Mouse (Mus musculus) neural tube, embryonic 13.5 days (tissue): ENCODE results near the gene Ctcfl. TPM values are rescaled to one million over a fixed set of nuclear protein-coding genes. Genes with fewer than 3 reads are reported as not detected.

ENCODE experiments used
- ATAC-seq: fragments of 200-750 bp; cut with Nextera tagmentation; 2 replicates; pipeline ENCODE4 v1.8.0; 2017; ENCODE audit warnings: low read depth, mild to moderate bottlenecking, moderate TSS enrichment, moderate library complexity
- H3K27ac ChIP-seq: fragments of 300-500 bp; sonication (generic); replicated peaks from 2 replicates; pipeline ENCODE4 v1.5.1; 2015; ENCODE audit warnings: moderate library complexity, mild to moderate bottlenecking, inconsistent platforms
- H3K27me3 ChIP-seq: fragments of 300-500 bp; sonication (generic); 2 replicates; pipeline ENCODE4 v1.6.1; 2015; ENCODE audit warnings: mild to moderate bottlenecking, inconsistent platforms
- H3K36me3 ChIP-seq: fragments of 300-500 bp; sonication (generic); 2 replicates; pipeline ENCODE4 v1.6.1; 2015; ENCODE audit warnings: mild to moderate bottlenecking, inconsistent platforms
- H3K4me1 ChIP-seq: fragments of 300-500 bp; sonication (generic); replicated peaks from 2 replicates; pipeline ENCODE4 v1.6.1; 2015; ENCODE audit warnings: inconsistent platforms
- H3K4me2 ChIP-seq: fragments of 300-500 bp; sonication (generic); 2 replicates; pipeline ENCODE4 v1.6.1; 2015; ENCODE audit warnings: inconsistent platforms, mild to moderate bottlenecking, moderate library complexity
- H3K4me3 ChIP-seq: fragments of 300-500 bp; sonication (generic); 2 replicates; pipeline ENCODE4 v1.5.1; 2015; ENCODE audit warnings: mild to moderate bottlenecking, inconsistent platforms
- H3K9ac ChIP-seq: fragments of 300-500 bp; sonication (generic); 2 replicates; pipeline ENCODE4 v1.6.1; 2015; ENCODE audit warnings: moderate library complexity, mild to moderate bottlenecking, inconsistent platforms
- H3K9me3 ChIP-seq: fragments of 300-500 bp; sonication (generic); 2 replicates; pipeline ENCODE4 v1.6.1; 2016; ENCODE audit warnings: inconsistent platforms
- WGBS: fragments of 180-500 bp; shearing (Covaris S2); methylation state at CpG from one replicate; pipeline ENCODE4 v1.1.7; 2015; 5-methylcytosine and 5-hydroxymethylcytosine counted together
- polyA plus RNA-seq: library from polyadenylated mRNA; unstranded; fragments of >200 nt; fragmentation: Nextera tagmentation; extraction: Ambion mirVana; gene quantifications from 2 replicates; pipeline ENCODE4 v1.2.1, GENCODE M21; 2015

Ctcfl gene
- 0.13 TPM in 1 of 2 replicates, not detected in the other for polyA plus RNA-seq

GRCm38 (mm10) chr2:173119023-173119944 is at the start of gene Ctcfl:
Gene Ctcfl (minus strand): TSS chr2:173119525.
- no peak for ATAC-seq
- Histone ChIP-seq H3K4me3 (no peak within 1 kb of the TSS), H3K4me1 (peaks cover 6% of the 10 kb centered on the region; the same call in 1 of the 2 replicates), H3K9ac (no peak within 1 kb of the TSS), H3K9me3 (0 out of 2 replicates have a peak, but pooled peaks cover 6% of the 10 kb centered on the region), H3K27me3 (no peaks in the 10 kb centered on the region; the same call in 1 of the 2 replicates), H3K4me2 (no peak within 1 kb of the TSS), H3K36me3 (no peaks in the 10 kb centered on the region), H3K27ac (no peak within 1 kb of the TSS)
- 88% methylated on average over 35 of the region's 35 CpGs for WGBS

- WGBS, result 12% methylated on average over 5 of the region's 5 CpGs
- Histone ChIP-seq H3K9ac (no peak overlapping the region), H3K4me1 (peaks cover 54% of the 10 kb centered on the region), H3K36me3 (no peaks in the 10 kb centered on the region), H3K27me3 (peaks cover 45% of the 10 kb centered on the region), H3K4me3 (no peak overlapping the region), H3K9me3 (no peaks in the 10 kb centered on the region), H3K4me2 (no peak overlapping the region), H3K27ac (no peak overlapping the region; the same call in 1 of the 2 replicates)
- no peak for ATAC-seq
Measured at GRCm38 (mm10) chr2:173168411-173168851, 49.1 kb upstream of the Ctcfl start.

- ATAC-seq, result no peak
- 48% methylated on average over 10 of the region's 10 CpGs for WGBS
- H3K27me3 ChIP-seq, result peaks cover 58% of the 10 kb centered on the region
Measured at GRCm38 (mm10) chr2:173165357-173165756, 46.0 kb upstream of the Ctcfl start.

GRCm38 (mm10) chr2:173164946-173165345 is 45.6 kb upstream of the Ctcfl start:
- no peak overlapping the region for H3K4me3 ChIP-seq
- no peaks in the 10 kb centered on the region for H3K36me3 ChIP-seq
- no peak overlapping the region for H3K4me2 ChIP-seq
- peaks cover 54% of the 10 kb centered on the region for H3K27me3 ChIP-seq
- H3K4me1 ChIP-seq, result peaks cover 33% of the 10 kb centered on the region
- 69% methylated on average over 10 of the region's 10 CpGs for WGBS
- no peak overlapping the region for H3K27ac ChIP-seq
- no peak overlapping the region for H3K9ac ChIP-seq
- no peak for ATAC-seq
- no peaks in the 10 kb centered on the region for H3K9me3 ChIP-seq

More at GRCm38 (mm10) chr2:173165357-173165756, 46.0 kb upstream of the Ctcfl start:
- no peak overlapping the region for H3K27ac ChIP-seq
- H3K4me3 ChIP-seq, result no peak overlapping the region
- no peak overlapping the region for H3K9ac ChIP-seq
- H3K36me3 ChIP-seq, result no peaks in the 10 kb centered on the region
- no peak overlapping the region for H3K4me2 ChIP-seq
- no peaks in the 10 kb centered on the region for H3K9me3 ChIP-seq
- H3K4me1 ChIP-seq, result peaks cover 35% of the 10 kb centered on the region

GRCm38 (mm10) chr2:173164358-173164757 is 45.0 kb upstream of the Ctcfl start:
- ATAC-seq, result no peak
- WGBS, result 36% methylated on average over 2 of the region's 2 CpGs
- no peak overlapping the region for H3K4me3 ChIP-seq
- H3K9ac ChIP-seq, result no peak overlapping the region
- no peak overlapping the region for H3K27ac ChIP-seq
- H3K4me1 ChIP-seq, result peaks cover 32% of the 10 kb centered on the region
- no peaks in the 10 kb centered on the region for H3K9me3 ChIP-seq
- no peak overlapping the region for H3K4me2 ChIP-seq
- peaks cover 48% of the 10 kb centered on the region for H3K27me3 ChIP-seq
- no peaks in the 10 kb centered on the region for H3K36me3 ChIP-seq

- H3K27ac ChIP-seq, result no peak overlapping the region
- H3K4me3 ChIP-seq, result no peak overlapping the region
- 90% methylated on average over 8 of the region's 8 CpGs for WGBS
- no peaks in the 10 kb centered on the region for H3K9me3 ChIP-seq
- no peaks in the 10 kb centered on the region for H3K36me3 ChIP-seq
- H3K27me3 ChIP-seq, result peaks cover 45% of the 10 kb centered on the region
- peaks cover 26% of the 10 kb centered on the region for H3K4me1 ChIP-seq
- H3K4me2 ChIP-seq, result no peak overlapping the region
- H3K9ac ChIP-seq, result no peak overlapping the region
- no peak for ATAC-seq
Measured at GRCm38 (mm10) chr2:173163380-173163779, 44.1 kb upstream of the Ctcfl start.

GRCm38 (mm10) chr2:173159354-173160311 is 40.3 kb upstream of the Ctcfl start:
- 0 out of 2 replicates have a peak overlapping the region, but pooled peaks have one; percentile 13 for H3K4me2 ChIP-seq
- 44% methylated on average over 24 of the region's 24 CpGs for WGBS
- H3K4me1 ChIP-seq, result peaks cover 16% of the 10 kb centered on the region
- peak; percentile 76 for ATAC-seq
- H3K27me3 ChIP-seq, result peaks cover 23% of the 10 kb centered on the region
- no peak overlapping the region for H3K4me3 ChIP-seq
- H3K9me3 ChIP-seq, result no peaks in the 10 kb centered on the region
- H3K27ac ChIP-seq, result no peak overlapping the region; the same call in 1 of the 2 replicates
- H3K36me3 ChIP-seq, result no peaks in the 10 kb centered on the region
- H3K9ac ChIP-seq, result no peak overlapping the region

- H3K9me3 ChIP-seq, result no peaks in the 10 kb centered on the region
- no peak overlapping the region for H3K4me3 ChIP-seq
- peaks cover 16% of the 10 kb centered on the region for H3K4me1 ChIP-seq
- ATAC-seq, result no peak
- H3K9ac ChIP-seq, result no peak overlapping the region
- 89% methylated on average over 19 of the region's 19 CpGs for WGBS
- H3K27me3 ChIP-seq, result peaks cover 20% of the 10 kb centered on the region
- no peak overlapping the region for H3K4me2 ChIP-seq
- no peak overlapping the region for H3K27ac ChIP-seq
- H3K36me3 ChIP-seq, result no peaks in the 10 kb centered on the region
Measured at GRCm38 (mm10) chr2:173158390-173159055, 39.2 kb upstream of the Ctcfl start.

GRCm38 (mm10) chr2:173157871-173158270 is 38.5 kb upstream of the Ctcfl start:
- Histone ChIP-seq H3K36me3 (no peaks in the 10 kb centered on the region), H3K9me3 (no peaks in the 10 kb centered on the region), H3K27ac (no peak overlapping the region), H3K4me1 (peaks cover 16% of the 10 kb centered on the region), H3K4me3 (no peak overlapping the region), H3K27me3 (peaks cover 16% of the 10 kb centered on the region), H3K9ac (no peak overlapping the region), H3K4me2 (no peak overlapping the region)
- 98% methylated on average over 4 of the region's 4 CpGs for WGBS
- no peak for ATAC-seq

GRCm38 (mm10) chr2:173157376-173157775 is 38.1 kb upstream of the Ctcfl start:
- no peak for ATAC-seq
- H3K36me3 ChIP-seq, result no peaks in the 10 kb centered on the region
- H3K27me3 ChIP-seq, result peaks cover 12% of the 10 kb centered on the region
- H3K4me2 ChIP-seq, result no peak overlapping the region
- H3K4me1 ChIP-seq, result peaks cover 15% of the 10 kb centered on the region
- WGBS, result 69% methylated on average over 4 of the region's 4 CpGs
- no peaks in the 10 kb centered on the region for H3K9me3 ChIP-seq
- H3K27ac ChIP-seq, result no peak overlapping the region
- H3K4me3 ChIP-seq, result no peak overlapping the region
- H3K9ac ChIP-seq, result no peak overlapping the region

- Histone ChIP-seq H3K9ac (no peak overlapping the region), H3K27me3 (0 out of 2 replicates have a peak, but pooled peaks cover 9% of the 10 kb centered on the region), H3K27ac (no peak overlapping the region), H3K4me2 (no peak overlapping the region), H3K4me1 (peaks cover 11% of the 10 kb centered on the region), H3K4me3 (no peak overlapping the region), H3K9me3 (no peaks in the 10 kb centered on the region), H3K36me3 (no peaks in the 10 kb centered on the region)
- WGBS, result 86% methylated on average over 13 of the region's 13 CpGs
- ATAC-seq, result no peak
Measured at GRCm38 (mm10) chr2:173156923-173157322, 37.6 kb upstream of the Ctcfl start.
